Mouse (Mus musculus): Measurements from ENCODE around the gene Omt2a. TPM values are rescaled to one million over a fixed set of nuclear protein-coding genes. Genes with fewer than 3 reads are reported as not detected.
"Not testable (repeated sequence)": the region's sequence is repeated elsewhere in the genome, so short reads cannot be mapped to it uniquely, and the experiment has no call there.

The Omt2a gene
- total RNA-seq (2021) = not detected
- long read RNA-seq, experiment 1 = 0 reads
- long read RNA-seq, experiment 2 = 0 reads

- no peak for DNase-seq
Measured at GRCm38 (mm10) chr9:78314696-78315095, at the start of gene Omt2a. Gene Omt2a (minus strand): TSS chr9:78314796.

- DNase-seq = no peak
Measured at GRCm38 (mm10) chr9:78363374-78363773, 48.8 kb upstream of the Omt2a start.

DNA sequence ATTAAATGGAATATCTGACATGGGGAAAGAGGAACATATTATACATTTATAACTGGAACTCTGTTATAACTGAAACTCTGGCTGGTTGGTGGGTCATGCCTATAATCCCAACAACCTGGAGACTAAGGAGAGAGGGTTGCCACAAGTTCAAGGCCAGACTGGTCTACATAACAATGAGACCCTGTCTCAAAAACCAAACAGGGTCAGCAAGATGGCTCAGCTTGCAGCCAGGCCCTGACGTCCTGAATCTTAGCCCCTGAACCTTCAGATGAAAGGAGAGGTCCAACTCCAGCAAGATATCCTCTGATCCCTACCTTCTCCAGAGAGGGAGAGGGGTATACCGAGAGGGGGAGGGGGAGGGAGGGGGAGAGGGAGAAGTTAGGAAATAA is 45.9 kb upstream of the Omt2a start:
- no peak for DNase-seq

GRCm38 (mm10) chr9:78359750-78360483 is 45.3 kb upstream of the Omt2a start:
- DNase-seq = no peak

GRCm38 (mm10) chr9:78358053-78358452 is 43.5 kb upstream of the Omt2a start:
- DNase-seq = peak; percentile 38 to 79

- no peak for DNase-seq
Measured at GRCm38 (mm10) chr9:78355611-78356010, 41.0 kb upstream of the Omt2a start, which contains the start of gene Gsta2. Gene Gsta2 (minus strand): TSS chr9:78355788.

DNA sequence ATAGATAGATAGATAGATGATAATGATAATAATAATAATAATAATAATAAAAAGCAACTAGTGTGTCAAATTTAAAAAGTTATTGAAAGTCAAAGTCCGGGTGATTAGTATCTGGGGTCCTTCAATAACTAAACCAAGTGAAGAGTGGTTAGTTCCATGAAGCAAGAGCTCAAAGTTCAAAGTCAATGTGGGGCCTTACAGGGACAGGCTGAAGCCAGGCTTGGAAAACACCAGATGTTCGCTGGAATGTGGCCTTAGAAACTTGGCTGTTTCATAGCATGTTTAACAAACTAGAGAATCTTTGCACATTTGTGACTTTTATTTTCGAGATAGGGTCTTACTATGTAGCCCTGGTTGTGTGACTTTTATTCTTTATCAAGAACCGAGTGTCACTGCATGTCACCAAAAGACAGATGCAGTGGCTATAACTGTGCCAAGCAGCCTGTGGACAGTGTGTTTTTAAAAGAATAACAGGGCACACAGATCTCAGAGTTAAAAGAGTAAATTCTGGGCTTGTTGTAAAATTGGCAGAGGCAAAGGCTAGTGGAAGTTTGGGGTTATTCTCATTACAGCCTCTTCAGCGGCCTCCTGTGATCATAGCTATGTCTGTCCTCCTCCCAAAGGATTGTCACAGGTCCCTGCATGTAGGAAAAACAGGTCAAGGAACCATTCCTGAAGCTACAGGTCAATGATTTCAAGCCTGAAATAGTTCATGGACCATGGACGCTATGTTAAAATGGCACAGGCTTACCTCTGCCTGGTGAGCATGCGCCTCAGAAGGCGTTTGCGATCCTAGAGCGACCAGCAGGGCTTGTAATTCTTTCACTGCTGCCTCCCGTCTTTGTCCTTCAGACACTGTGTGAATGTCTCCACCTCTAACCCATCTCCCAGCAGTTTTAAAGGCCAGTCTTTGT is 40.3 kb upstream of the Omt2a start:
- DNase-seq = peak in 1 of 2 experiments; percentile 15

DNA sequence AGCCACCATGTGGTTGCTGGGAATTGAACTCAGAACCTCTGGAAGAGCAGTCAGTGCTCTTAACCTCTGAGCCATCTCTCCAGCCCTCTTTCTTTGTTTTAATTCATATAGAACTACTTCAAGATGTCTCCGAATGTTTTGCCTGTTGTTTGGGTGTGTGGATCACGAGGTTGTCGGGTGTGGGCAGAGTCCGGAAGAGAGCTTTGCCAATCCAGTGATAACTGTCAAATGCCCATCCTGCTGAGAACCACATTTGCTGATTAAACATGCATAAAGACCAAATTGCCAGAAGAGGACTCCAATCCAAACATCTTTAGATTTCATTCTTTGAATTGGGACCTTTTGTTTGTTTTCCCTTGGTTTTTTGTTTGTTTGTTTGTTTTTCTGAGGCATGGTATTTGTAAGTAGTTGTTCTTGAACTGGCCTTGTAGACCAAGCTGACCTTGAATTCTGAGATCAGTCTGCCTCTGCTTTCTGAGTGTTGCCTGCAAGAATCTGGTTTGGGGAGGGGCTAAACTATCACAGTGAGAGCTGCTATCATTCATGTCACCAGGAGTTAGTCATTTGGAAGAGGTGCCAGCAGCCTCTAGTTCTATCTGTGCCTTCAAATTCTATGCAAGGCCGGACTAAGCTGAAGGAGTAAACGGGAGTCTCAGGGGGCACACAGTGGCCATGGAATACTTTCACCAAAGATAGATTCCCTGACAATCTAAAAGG is 37.1 kb upstream of the Omt2a start:
- no peak for DNase-seq

DNA sequence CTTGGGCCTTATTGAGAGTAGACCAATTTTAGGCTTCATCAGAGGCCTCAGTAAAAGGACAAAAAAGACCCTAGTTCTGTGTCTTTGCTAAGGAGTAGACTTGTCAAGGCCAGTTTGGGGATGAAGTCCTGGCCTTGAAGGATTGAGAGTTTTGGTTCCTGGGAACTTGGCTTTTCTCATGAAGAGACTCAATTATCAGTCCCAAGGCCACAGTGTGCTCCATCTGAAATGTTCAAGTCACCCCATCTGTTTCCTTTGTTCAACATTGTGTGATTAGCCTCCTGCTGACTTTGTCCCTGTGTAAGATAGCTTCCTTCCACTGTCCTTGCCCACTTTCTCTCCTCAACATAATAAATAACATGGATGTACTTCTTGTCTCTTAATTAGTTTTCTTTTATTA is 35.4 kb upstream of the Omt2a start:
- not testable (repeated sequence) for DNase-seq

DNA sequence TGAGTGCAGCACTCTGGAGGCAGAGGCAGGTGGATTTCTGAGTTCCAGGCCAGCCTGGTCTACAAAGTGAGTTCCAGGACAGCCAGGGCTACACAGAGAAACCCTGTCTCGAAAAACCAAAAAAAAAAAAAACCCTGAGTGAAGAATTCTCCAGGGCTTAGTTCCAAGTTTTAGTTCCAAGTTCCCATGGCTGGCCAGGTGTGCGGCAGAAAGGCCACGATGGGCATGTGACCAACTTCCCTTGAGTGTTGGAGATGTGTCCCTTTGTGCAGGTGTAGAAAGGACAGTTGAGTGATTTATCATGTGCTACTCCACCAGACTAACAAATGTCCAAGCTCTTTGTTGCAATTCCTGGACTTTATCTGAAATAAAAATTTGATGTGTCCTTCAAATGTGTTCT is 34.5 kb upstream of the Omt2a start:
- not testable (repeated sequence) for DNase-seq

GRCm38 (mm10) chr9:78348206-78349004 is 33.8 kb upstream of the Omt2a start:
- DNase-seq = peak; percentile 36 to 39

DNA sequence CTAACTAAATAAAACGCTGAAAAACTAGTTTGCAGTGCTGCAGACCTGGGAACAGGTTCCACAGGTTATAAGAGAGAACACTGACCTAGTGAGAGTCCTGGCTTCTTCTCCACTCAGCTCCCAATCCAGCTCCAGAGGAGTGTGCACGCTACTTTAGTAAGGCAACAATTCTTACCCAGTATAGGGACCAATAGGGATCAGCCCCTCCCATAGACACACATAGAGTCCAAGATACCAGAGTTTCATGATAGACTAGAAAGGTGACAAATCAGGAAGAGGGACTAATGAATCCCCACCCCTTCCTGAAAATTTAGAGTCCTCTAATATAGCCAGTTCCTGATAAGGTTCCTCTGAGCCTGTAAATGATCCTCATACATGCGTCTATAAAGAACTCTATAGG is 32.4 kb upstream of the Omt2a start:
- no peak for DNase-seq

DNA sequence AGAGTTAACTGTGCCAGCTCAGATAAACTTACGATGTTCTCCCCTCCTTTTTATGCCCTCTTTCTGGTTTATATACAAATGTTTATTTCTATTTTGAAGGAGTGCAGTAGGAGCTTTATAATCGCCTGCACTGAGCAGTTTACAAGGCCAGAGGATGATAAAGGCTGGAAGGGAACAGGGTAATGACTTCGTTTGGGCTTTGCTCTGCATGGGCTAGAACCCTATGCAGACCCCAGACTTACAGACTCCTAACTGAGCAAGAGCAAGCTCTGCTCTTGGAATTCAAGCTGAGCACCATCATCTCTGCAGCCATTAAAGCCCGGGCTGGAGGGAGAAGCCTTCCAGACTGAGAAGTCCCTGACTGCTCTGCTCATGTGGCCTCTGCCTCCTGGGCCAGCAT is 30.6 kb upstream of the Omt2a start:
- not testable (repeated sequence) for DNase-seq

DNA sequence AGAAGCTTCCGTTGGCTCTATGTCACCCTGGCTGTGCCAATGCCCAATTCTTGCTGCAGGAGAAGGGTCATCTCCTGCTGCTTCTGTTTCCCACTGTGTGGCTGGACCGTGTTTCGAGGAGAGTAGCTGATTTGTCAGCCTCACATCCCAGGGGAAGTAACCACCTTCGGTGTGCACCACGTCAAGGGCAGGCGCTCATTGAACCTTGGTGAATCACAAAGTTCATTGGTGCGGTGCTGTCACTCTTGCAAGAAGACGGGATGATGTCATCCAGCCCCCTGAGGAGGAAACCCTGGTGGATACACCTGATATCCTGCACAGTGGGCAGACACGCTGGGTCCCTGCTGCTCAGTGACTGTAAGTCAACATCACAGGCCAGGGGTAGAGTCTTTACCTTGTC is 28.5 kb upstream of the Omt2a start:
- DNase-seq = not testable (repeated sequence)

- DNase-seq = not testable (repeated sequence)
Measured at GRCm38 (mm10) chr9:78342494-78342893, 27.9 kb upstream of the Omt2a start.

- peak; percentile 11 to 62 for DNase-seq
Measured at GRCm38 (mm10) chr9:78340324-78340723, 25.7 kb upstream of the Omt2a start.

GRCm38 (mm10) chr9:78337050-78337449 is 22.5 kb upstream of the Omt2a start:
- DNase-seq = not testable (repeated sequence)

DNA sequence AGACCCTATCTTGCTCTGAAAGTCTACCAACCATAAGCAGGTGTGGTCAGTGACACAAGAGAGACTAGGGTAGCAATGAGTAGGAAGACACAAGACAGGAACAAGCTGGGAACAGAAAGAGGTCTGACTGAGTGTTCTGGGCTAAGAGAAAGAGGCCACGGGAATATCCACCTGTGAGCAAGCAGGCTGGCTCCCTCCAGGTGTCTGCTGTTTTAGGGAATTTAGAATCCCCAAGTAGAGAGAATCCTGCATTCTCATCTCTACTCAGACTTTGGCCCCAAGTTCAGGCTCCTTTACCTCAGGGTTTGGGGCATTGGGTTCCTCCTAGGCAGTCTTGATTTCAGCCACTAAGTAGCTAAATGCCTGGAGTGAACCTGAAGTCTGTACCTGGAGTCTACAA is 12.7 kb upstream of the Omt2a start, which contains the start of gene Omt2b:
TSS of gene Omt2b (plus strand) at position 301 of the 400 bp plus-strand sequence.
- not testable (repeated sequence) for DNase-seq

DNA sequence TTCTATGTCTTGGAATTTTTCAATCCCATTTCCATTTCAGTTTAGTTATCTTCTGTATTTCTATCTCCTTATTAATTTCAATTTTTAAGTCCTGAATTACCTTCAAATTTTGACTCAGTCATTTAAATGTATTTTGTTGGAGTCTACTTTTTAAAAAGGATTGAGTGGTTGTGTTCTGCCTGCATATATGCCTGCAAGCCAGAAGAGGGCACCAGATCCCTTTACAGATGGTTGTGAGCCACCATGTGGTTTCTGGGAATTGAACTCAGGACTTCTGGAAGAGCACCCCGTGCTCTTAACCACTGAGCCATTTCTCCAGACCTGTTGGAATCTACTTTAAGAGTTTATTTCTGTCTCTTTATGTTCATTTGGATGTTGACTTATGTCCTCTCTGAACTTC is 4.9 kb upstream of the Omt2a start:
- DNase-seq = no peak

DNA sequence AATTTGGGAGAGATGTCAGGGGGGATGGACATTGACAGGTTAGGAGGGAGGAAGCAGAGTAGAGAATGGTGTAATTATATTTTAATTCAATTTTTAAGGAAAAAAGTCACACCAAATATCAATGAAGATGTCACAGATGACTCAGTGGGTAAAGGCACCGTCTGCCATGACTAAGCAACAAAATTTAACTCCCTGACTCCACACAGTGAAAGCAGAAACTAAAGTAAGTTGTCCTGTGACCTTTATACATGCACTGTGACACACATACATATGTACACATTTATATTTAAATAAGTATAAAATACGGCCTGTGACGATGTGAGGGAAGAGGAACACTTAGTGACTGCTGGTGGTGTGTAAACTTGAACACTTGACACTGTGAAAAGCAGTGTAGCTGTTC is 6.5 kb downstream of the Omt2a start:
- not testable (repeated sequence) for DNase-seq

GRCm38 (mm10) chr9:78299143-78299542 is 15.5 kb downstream of the Omt2a start:
- not testable (repeated sequence) for DNase-seq

Measured in heart, adult 18-20 months (tissue).